Mouse (Mus musculus): Measurements from ENCODE around the gene Usp48. TPM values are rescaled to one million over a fixed set of nuclear protein-coding genes. Genes with fewer than 3 reads are reported as not detected.
"Not testable (repeated sequence)": the region's sequence is repeated elsewhere in the genome, so short reads cannot be mapped to it uniquely, and the experiment has no call there.

Usp48 gene
- total RNA-seq, 2 experiments from 2014 or later, result 128 to 144 TPM

DNA sequence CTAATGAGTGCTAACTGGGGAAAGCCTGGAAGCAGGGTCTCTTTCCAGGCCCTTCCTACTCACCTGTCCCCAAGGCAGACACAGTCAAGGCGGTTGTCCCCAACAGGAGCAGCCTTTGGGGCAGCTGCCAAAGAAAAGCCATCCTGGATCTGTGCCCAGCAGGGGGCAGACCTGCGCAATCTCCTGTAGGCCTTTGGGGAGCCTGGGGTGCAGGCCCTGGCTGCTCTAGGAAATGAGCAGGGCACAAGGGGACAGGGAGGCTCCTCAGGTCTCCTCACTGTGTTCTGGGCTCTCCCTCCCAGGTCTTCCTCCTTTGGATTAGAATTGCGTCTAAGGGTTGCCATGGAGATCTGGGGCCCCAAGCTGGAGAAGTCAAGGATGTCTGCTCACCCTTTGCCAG, 11.7 kb upstream of the Usp48 start:
- peak; percentile 22 for TF ChIP-seq CTCF (IDR thresholded peaks at IDR 0.05)
- Histone ChIP-seq H3K27ac (no peak overlapping the region), H3K4me3 (no peak overlapping the region)
- DNase-seq (ENCODE audit: extremely low spot score in 1 of 2, low spot score in 2 of 2), result no peak
- intact Hi-C loops (cut with DNase I), result no loop called here

- H3K4me3 ChIP-seq; intact Hi-C loops (cut with DNase I): not testable (repeated sequence)
Observed at GRCm38 (mm10) chr4:137589095-137589494, 4.5 kb upstream of the Usp48 start.

DNA sequence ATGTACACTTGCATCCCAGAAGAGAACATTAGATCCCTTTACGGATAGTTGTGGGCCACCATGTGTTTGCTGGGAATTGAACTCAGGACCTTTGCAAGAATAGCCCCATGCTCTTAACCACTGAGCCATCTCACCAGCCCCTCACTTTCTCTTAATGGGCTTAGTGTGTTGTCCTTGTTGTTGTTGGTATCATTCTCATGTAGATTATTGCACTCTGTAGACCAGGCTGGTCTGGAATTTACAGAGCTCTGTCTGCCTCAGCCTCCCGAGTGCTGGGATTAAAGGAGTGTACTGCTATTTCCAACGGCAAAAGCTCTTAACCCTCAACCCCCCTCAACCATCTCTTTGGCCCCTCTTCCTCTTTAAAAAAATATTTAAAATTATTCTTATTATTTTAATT, 4.0 kb upstream of the Usp48 start:
- no peak for TF ChIP-seq CTCF (IDR thresholded peaks at IDR 0.05)
- H3K4me3 ChIP-seq, result no peak overlapping the region
- intact Hi-C loops (cut with DNase I), result no loop called here

More at GRCm38 (mm10) chr4:137589095-137589494, 4.5 kb upstream of the Usp48 start:
- DNase-seq (ENCODE audit: extremely low spot score in 1 of 2, low spot score in 2 of 2); H3K27ac ChIP-seq: not testable (repeated sequence)

DNA sequence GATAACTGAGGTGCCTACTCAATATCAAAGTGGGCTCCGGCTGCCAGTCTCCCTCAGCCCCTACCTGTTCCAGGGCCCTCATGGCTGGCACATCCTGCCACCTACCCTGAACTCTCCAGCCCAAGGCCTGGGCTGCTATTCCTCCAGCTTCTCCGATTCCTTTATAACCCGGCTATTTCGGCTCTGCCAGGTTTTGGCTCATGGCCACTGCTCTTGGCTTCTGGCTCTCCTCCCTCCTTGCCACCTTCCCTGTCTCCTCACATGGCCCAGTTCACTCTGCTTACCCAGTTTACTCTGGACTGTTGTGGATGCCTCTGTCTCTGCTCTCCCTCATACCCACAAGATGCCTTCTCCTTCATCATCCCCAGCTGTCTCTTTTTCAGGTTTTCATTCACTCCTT, 2.6 kb upstream of the Usp48 start:
- H3K27ac ChIP-seq, result no peak overlapping the region
- TF ChIP-seq CTCF (IDR thresholded peaks at IDR 0.05), result no peak
- no peak overlapping the region for H3K4me3 ChIP-seq
- intact Hi-C loops (cut with DNase I), result loop anchor here (5.0 kb wide), 2 partner anchors 149 to 234 kb away; partner anchors contain the start of gene Cdc42
- DNase-seq (ENCODE audit: extremely low spot score in 1 of 2, low spot score in 2 of 2), result no peak

More for the DNA sequence above, 4.0 kb upstream of the Usp48 start:
- H3K27ac ChIP-seq, result no peak overlapping the region
- DNase-seq (ENCODE audit: extremely low spot score in 1 of 2, low spot score in 2 of 2), result no peak

DNA sequence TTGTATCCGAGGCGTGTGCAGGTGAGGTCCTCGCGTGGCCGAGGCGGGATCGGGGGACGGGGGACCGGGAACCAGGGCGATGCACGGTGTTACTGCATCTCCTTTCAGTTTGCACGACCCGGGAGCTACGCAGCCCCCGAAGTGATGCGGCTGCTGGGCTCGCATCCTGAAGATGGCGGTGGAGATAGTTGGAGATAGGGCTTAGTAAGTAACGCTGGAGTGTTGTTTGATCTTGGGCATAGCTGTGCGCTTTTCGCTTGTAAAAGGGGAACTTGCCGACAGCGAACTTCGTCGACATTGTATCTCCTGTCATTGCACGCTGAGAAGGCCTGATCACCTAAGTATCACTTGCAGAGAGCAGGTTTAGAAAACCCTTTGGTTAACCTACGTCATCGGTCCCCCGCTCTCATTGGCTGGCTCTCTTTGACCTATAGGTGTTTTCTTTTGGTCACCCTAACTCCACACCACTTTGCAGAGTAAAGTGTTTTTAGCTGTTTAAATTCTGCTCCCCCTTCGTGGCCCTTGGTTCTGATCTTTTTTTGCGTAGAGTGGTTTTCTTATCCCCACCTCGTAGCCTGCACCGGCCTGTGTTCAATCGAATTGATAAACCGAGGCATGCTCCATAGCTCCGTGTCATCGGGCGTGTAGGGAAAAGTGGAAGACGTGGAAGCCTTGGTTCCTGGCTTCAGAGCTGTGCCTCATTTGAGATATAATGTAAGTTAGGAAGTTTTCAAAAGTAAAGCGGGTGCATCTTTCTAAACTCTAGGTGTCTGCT, 1.1 kb downstream of the Usp48 start:
- H3K4me3 ChIP-seq, result peak overlapping the region; percentile 79
- no peak for TF ChIP-seq CTCF (IDR thresholded peaks at IDR 0.05)
- intact Hi-C loops (cut with DNase I), result loop anchor here (5.0 kb wide), 2 partner anchors 152 to 237 kb away; partner anchors contain the start of gene Cdc42
- peak overlapping the region; percentile 98 for H3K27ac ChIP-seq
- DNase-seq (ENCODE audit: extremely low spot score in 1 of 2, low spot score in 2 of 2), result no peak

GRCm38 (mm10) chr4:137597098-137597630, 3.6 kb downstream of the Usp48 start:
- H3K27ac ChIP-seq, result no peak overlapping the region
- no peak overlapping the region for H3K4me3 ChIP-seq
- DNase-seq (ENCODE audit: extremely low spot score in 1 of 2, low spot score in 2 of 2), result no peak
- TF ChIP-seq CTCF (IDR thresholded peaks at IDR 0.05), result no peak
- intact Hi-C loops (cut with DNase I), result no loop called here

- no peak for DNase-seq (ENCODE audit: extremely low spot score in 1 of 2, low spot score in 2 of 2)
- intact Hi-C loops (cut with DNase I), result no loop called here
- Histone ChIP-seq H3K27ac (no peak overlapping the region), H3K4me3 (no peak overlapping the region)
- TF ChIP-seq CTCF (IDR thresholded peaks at IDR 0.05), result no peak
Observed at GRCm38 (mm10) chr4:137598577-137598976, 5.0 kb downstream of the Usp48 start.

- H3K27ac ChIP-seq, result no peak overlapping the region
- no peak for TF ChIP-seq CTCF (IDR thresholded peaks at IDR 0.05)
- intact Hi-C loops (cut with DNase I), result no loop called here
- no peak for DNase-seq (ENCODE audit: extremely low spot score in 1 of 2, low spot score in 2 of 2)
- H3K4me3 ChIP-seq, result no peak overlapping the region
Observed at GRCm38 (mm10) chr4:137603449-137604171, 10.1 kb downstream of the Usp48 start.

- H3K4me3 ChIP-seq, result no peak overlapping the region
- no peak overlapping the region for H3K27ac ChIP-seq
- intact Hi-C loops (cut with DNase I), result no loop called here
- no peak for TF ChIP-seq CTCF (IDR thresholded peaks at IDR 0.05)
- DNase-seq (ENCODE audit: extremely low spot score in 1 of 2, low spot score in 2 of 2), result no peak
Observed at GRCm38 (mm10) chr4:137607023-137607422, 13.5 kb downstream of the Usp48 start.

- intact Hi-C loops (cut with DNase I), result no loop called here
- no peak for DNase-seq (ENCODE audit: extremely low spot score in 1 of 2, low spot score in 2 of 2)
- no peak for TF ChIP-seq CTCF (IDR thresholded peaks at IDR 0.05)
- Histone ChIP-seq H3K27ac (no peak overlapping the region), H3K4me3 (no peak overlapping the region)
Observed at GRCm38 (mm10) chr4:137609281-137609680, 15.7 kb downstream of the Usp48 start.

- no peak for DNase-seq (ENCODE audit: extremely low spot score in 1 of 2, low spot score in 2 of 2)
- Histone ChIP-seq H3K27ac (no peak overlapping the region), H3K4me3 (no peak overlapping the region)
- no peak for TF ChIP-seq CTCF (IDR thresholded peaks at IDR 0.05)
- intact Hi-C loops (cut with DNase I), result no loop called here
Observed at GRCm38 (mm10) chr4:137609702-137610101, 16.1 kb downstream of the Usp48 start.

- intact Hi-C loops (cut with DNase I), result no loop called here
- no peak for TF ChIP-seq CTCF (IDR thresholded peaks at IDR 0.05)
- H3K27ac ChIP-seq, result no peak overlapping the region
- DNase-seq (ENCODE audit: extremely low spot score in 1 of 2, low spot score in 2 of 2), result no peak
- H3K4me3 ChIP-seq, result no peak overlapping the region
Observed at GRCm38 (mm10) chr4:137610256-137610655, 16.7 kb downstream of the Usp48 start.

Data from left cerebral cortex, adult 2 months (tissue).